In the genomic region with DNA sequence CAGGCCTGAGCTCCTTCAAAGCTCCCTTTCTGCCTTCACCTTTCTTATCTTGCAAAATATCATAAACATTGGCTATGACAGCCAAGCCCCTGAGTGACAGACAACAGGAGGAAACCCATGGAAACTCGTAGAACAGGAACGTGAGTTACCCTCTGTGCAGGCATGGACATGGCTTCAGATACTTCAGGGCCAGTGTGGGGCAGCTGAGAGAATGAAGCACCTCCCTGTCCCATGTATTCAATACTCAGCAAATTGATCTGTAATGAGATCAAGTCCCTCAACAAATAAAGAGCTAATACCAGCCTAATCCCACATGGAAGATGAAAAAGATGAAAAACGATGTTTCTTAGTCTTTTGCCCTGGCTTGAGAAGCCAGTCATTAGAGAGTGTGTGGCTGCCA, we compare ENCODE assay signal across 25 mouse cellular contexts.
"Had no signal": no experiment of that assay in that cellular context is flagged by ENCODE, and none has a peak within 500 bp of the region (broad histone marks: within the 10 kb centered on the region; RNA-seq: fewer than 3 reads in every experiment).

No protein-coding gene starts in this region.

- H3K36me3 ChIP-seq: heart, embryonic 10.5 days; heart, embryonic 12.5 days; hindbrain, embryonic 10.5 days; hindbrain, embryonic 12.5 days; kidney, embryonic 15.5 days; limb, embryonic 13.5 days; limb, embryonic 15.5 days; liver, embryonic 12.5 days had no signal

- H3K4me3 ChIP-seq: gastrocnemius, adult 2 months; heart, embryonic 10.5 days; heart, embryonic 12.5 days; hindbrain, embryonic 10.5 days; hindbrain, embryonic 12.5 days; kidney, embryonic 15.5 days; limb, embryonic 13.5 days; limb, embryonic 15.5 days; liver, embryonic 12.5 days had no signal

- H3K4me2 ChIP-seq: heart, embryonic 12.5 days; hindbrain, embryonic 12.5 days; hindbrain, embryonic 14.5 days; kidney, embryonic 15.5 days; limb, embryonic 13.5 days; limb, embryonic 15.5 days; liver, embryonic 12.5 days had no signal

- H3K4me1 ChIP-seq: liver, embryonic 12.5 days had no signal

- ATAC-seq: hindbrain, embryonic 16.5 days; inflammation-experienced regulatory T-cells, adult 6 months; liver, embryonic 12.5 days had no signal

- H3K9me3 ChIP-seq: heart, embryonic 10.5 days; heart, embryonic 12.5 days; hindbrain, embryonic 10.5 days; hindbrain, embryonic 12.5 days; kidney, embryonic 15.5 days; limb, embryonic 13.5 days; limb, embryonic 15.5 days; liver, embryonic 12.5 days had no signal

- H3K27me3 ChIP-seq: heart, embryonic 12.5 days; hindbrain, embryonic 12.5 days; limb, embryonic 15.5 days; liver, embryonic 12.5 days had no signal

- H3K9ac ChIP-seq: heart, embryonic 12.5 days; hindbrain, embryonic 12.5 days; hindbrain, embryonic 14.5 days; kidney, embryonic 15.5 days; limb, embryonic 13.5 days; limb, embryonic 15.5 days; liver, embryonic 12.5 days had no signal

- H3K27ac ChIP-seq: gastrocnemius, adult 2 months; heart, embryonic 10.5 days; hindbrain, embryonic 10.5 days; hindbrain, embryonic 12.5 days; hindbrain, embryonic 14.5 days; kidney, embryonic 15.5 days; kidney, postnatal 0 days; limb, embryonic 13.5 days; limb, embryonic 15.5 days; liver, embryonic 12.5 days had no signal

- DNase-seq: gastrocnemius, adult 2 months; gastrocnemius, postnatal 10 days; gastrocnemius, postnatal 25 days; heart, postnatal 10 days; heart, postnatal 4 days; kidney, adult 11 months; kidney, adult 2 months; kidney, adult 9 months; kidney, postnatal 14 days; kidney, postnatal 36 days; layer of hippocampus, adult 9-11 months; layer of hippocampus, postnatal 36 days; left cerebral cortex, postnatal 4 days had no signal
